Mouse (Mus musculus): Measurements from ENCODE around the gene Ttc23. TPM values are rescaled to one million over a fixed set of nuclear protein-coding genes. Genes with fewer than 3 reads are reported as not detected.

Ttc23 gene
- polyA plus RNA-seq, 1 experiment from 2014 or later: 8.4 TPM

Small RNA genes lying within 50 kb of the gene (microRNA-seq; reads per million reads assigned to microRNA genes)
- not detected for gene Gm23844

Other genes starting within 250 kb of the Ttc23 start
- 31.9 and 34.3 TPM in 2 replicates for gene Lrrc28, start 2.1 kb upstream of the Ttc23 start, polyA plus RNA-seq (2015; fragmentation: Nextera tagmentation; extraction: Ambion mirVana)
- 5.1 and 5.7 TPM in 2 replicates for gene Synm, start 112.3 kb downstream of the Ttc23 start, polyA plus RNA-seq (2015; fragmentation: Nextera tagmentation; extraction: Ambion mirVana)

Measured in forebrain, embryonic 16.5 days (tissue).